Mouse (Mus musculus) liver (tissue): ENCODE data around the gene Ahcyl2.

Experiments used
- DNase-seq: peaks from one replicate; pipeline ENCODE4 v3.0.0-alpha.2; 2020; ENCODE audit warnings: mixed read lengths

Ahcyl2 gene

DNA sequence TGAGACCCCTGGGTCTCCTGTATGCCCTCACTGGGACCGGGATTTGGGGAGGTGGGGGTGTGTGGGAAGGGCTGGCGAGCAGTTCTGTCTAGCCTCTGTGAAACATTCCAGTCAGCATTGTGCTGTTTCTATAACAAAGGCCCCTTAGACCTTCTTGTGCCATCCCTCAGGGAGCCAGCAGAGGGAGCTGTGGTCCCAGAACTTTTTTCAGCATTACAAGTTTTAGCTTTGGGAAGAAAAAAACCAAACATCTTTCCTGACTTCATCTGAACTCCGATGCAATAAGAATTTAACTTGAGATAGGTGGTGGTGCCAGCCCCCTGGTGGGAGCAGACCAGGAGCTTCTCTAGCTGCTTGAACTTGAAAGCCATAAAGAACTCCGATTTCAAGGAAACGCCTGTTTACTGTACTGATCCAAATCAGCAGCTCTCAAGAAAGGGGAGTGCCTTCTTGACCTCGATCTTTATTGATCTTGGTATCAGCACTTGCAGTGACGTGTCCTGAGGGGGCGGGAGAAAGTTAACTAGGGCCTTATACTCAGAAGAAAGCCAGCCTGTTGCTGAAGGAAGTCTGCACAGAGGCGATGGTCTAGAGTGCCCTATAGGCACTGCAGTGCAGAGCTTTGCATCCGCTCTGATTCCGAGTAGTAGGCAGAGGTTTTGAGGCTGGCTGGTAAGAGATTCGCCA is 85.5 kb downstream of the Ahcyl2 start:
- DNase-seq, result peak; percentile 78

DNA sequence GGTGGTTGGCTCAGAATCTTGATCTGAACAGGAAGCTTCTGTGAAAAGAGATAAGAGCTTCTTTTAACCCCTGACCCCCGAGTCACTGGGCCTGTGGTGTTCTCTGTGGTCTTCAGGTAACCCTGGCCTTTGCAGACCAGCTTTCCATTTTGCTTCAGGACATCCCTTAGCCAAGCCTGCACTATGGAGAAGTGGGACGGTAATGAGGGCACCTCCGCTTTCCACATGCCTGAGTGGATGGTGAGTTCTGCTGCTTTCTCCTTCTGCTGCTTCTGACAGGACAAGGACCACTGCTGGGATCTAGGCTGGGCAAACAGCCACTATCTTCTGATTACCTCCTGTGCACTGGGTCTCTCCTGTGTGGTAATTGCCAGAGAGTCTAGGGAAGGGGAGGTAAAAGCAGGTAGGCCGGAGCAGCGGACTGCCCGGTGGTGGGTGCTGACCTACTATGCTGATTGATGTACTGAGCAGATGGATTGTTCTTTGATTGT is 86.1 kb downstream of the Ahcyl2 start:
- no peak for DNase-seq

DNA sequence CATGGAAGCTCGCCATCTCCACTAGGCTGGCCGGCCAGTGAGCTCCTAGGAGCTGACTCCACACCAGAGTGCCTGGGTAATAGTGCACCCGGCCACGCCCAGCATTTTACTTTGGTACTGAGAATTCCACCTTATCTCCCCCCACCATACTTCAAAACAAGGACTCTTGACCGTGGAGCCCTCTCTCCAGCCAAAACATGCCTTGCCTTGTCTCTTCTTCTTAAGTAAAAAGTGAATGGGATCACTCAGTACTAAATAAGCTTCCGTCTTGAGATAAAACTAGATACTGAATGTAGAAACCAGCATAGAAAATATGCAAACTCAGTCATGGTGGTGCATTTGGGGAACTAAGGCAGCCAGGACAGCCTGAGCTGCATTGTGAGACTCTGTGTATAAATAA is 90.8 kb downstream of the Ahcyl2 start:
- peak; percentile 88 for DNase-seq

DNA sequence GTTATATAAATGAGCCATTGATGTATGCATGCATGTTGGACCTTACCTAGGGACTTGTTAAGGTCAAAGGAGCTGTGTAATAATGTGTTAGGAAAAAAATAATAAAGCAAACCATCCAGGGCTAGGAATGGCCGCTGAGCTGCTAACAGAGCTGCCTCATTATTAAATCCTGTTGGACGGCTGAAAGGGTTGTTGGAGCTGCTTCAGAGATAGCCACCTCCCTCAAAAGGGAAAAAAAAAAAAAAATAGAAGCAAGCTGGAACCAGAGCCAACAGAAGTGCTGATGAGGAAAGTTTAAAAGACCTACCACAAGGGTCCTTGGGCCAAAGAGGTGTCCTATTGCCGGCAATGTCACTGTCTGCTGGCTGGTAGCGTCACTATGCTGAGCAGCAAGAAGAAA is 91.5 kb downstream of the Ahcyl2 start:
- DNase-seq, result no peak

DNA sequence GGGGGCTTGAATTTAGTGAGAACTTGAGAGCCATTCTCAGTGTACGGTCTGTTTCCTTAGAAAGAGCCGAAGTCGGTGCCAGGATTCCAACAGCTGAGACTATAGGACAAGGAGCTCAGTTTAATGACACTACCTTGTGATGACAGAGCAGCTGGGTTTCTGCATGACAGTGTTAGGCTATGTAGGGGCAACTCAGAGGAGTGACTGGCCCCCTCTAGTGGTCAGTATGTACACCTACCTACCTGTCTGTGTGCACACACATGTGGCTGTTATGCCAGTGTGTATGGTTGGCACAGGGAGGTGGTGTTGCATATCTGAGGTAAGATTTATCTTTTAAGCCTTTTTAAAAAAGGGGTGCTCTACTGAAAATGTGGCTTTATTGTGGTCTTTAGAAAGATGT is 92.4 kb downstream of the Ahcyl2 start:
- peak; percentile 68 for DNase-seq

DNA sequence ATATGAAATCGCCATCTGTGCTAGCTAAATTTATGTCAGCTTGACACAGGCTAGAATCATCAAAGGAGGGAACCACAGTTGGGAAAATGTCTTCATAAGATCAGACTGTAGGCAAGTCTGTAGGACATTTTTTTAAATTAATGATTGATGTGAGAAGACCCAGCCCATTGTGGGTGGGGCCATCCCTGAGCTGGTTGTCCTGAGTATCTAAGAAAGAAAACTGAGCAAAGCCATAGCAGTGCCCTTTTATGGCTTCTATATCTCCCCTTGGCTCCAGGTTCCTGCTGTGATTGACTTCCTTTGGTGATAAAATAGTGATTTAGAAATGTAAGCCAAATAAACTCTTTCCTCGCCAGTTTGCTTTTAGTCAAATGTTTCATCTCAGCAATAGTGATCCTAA is 97.1 kb downstream of the Ahcyl2 start:
- DNase-seq, result no peak

DNA sequence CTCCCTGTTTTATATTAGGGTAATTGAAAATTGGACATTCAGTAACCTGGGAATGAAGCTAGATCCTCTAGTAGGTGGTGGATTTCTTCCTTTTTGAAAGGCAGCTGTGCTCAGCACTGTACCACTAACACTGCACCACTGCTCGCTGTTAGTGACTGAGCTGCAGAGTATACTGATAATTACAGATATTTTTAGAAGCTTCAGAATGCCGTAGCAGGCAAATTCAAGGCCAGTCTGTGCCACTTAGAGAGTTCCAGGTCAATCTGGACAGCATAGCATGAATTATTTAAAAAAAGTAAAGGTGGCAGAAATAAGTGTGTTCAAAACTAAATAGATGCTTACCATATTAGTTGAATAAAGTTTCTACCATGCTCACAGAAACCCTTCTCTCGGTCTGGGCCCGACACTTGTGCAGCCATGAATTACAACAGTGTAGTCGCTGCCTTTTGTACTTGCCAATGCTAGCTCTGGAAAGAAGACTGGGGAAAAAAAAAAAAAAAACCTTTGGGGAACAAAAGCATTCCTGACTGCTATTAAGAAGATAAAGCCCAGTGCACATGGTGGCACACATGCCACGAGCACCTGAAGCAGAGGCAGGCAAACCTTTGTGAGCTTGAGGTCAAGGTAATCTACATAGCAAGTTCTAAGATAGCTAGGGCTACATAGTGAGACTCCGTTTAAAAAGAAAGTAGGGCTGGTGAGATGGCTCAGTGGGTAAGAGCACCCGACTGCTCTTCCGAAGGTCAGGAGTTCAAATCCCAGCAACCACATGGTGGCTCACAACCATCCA is 99.3 kb downstream of the Ahcyl2 start:
- DNase-seq, result no peak

DNA sequence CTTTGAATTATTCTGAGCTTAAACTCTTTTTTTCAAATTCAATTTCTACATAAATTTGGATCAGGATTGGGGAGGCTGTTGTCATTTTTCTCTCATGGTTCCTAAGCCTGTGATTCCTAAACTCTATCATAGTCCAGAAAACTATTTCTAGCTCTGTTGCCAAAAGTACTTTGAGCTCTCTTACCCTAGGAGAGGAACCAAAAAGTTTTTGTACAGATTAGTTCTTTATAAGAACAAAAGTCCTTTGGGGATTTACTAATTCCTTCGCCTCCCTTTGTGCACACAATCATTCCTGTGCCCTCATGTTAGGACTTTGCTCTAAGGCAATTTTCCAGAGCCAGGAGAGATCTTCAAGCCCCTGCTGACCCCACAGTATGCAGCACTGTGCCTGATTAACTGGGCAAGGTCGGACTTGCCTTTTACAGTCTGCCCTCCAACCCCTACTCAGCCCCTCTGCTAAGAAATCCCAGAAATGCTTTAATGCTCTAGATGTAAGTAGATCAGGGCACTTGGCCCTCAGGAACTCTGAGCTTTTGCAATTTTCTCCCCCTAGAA is 100.6 kb downstream of the Ahcyl2 start:
- no peak for DNase-seq

DNA sequence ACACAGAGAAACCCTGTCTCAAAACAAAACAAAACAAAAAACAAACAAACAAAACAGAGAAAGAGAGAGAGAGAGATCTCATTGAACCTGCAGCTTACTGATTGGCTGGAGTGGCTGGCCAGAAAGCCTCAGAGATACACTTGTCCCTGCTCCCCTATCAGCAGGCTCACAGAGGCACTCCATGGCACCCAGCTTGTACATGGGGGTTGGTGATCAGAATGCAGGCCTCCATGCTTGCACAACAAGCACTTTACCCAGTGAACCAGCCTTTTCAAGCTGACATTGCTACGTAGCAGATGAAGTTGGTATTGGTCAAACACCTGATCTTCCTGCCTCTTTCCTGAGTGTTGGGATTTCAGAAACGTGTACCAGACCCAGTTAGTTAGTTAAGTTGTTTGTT is 105.8 kb downstream of the Ahcyl2 start:
- DNase-seq, result peak; percentile 27

DNA sequence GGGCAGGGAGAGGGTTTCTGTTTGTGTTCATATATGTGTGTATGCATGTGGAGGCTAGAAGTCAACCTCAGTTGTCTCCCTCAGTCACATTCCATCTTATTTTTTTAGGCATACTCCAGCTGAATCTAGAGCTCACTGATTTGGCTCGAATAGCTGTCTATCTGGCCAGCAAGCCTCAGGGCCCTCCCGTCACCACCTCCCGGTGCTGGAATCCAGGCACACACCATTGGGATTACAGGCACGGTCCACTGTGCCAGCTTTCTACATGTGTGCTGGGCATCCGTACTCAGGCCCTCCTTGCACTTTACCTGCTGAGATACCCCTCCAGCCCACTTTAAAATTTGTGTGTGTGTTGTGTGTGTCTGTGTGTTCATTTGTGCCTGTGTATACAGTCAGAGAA is 107.8 kb downstream of the Ahcyl2 start:
- no peak for DNase-seq

DNA sequence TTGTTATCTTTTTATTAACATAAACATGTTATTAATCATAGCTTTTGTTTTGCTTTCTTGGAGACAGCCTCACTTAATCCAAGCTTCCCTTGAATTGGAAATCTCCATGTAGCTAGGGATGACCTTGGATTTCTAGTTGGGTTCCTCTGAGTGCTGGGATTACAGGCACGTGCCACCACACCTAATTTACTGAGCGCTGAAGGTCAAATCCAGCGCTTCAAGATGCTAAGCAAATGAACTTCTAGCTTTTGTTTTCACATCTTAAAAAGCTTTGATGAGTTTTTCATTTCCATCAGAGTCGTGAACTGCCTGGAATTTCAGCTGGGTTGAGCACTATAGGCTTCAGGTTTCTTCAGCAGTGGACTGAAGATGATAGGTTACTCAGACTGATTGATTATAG is 109.0 kb downstream of the Ahcyl2 start:
- no peak for DNase-seq

DNA sequence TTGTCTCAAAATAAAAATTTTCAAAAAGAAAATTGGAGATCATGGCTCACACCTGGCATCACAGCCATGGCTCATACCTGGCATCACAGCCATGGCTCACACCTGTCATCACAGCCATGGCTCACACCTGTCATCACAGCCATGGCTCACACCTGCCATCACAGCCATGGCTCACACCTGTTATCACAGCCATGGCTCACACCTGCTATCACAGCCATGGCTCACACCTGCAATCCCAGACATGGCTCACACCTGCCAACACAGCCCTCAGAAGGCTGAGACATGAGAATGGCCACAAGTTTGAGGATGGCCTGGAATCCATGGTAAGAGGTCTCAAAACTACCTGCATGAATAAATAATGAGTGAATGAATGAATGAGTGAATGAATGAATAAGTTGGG is 111.8 kb downstream of the Ahcyl2 start:
- no peak for DNase-seq

DNA sequence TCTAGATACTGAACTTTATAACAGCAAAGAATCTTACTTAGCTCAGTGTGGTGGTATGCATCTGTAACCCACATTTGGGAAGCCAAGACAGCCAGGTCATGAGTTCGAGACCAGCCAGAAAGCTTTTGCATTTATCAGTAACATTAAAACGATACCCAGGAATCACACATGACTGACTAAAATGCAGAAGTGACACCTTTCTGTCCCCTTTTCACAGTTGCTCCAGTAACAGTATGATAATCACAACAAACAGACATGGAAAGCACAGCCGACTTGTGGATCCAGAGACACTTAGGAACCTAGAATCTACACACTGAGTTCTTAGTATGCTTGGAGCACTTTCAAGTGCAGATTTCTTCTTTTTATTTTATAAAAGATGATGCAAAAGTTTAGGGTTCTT is 113.0 kb downstream of the Ahcyl2 start:
- DNase-seq, result no peak

DNA sequence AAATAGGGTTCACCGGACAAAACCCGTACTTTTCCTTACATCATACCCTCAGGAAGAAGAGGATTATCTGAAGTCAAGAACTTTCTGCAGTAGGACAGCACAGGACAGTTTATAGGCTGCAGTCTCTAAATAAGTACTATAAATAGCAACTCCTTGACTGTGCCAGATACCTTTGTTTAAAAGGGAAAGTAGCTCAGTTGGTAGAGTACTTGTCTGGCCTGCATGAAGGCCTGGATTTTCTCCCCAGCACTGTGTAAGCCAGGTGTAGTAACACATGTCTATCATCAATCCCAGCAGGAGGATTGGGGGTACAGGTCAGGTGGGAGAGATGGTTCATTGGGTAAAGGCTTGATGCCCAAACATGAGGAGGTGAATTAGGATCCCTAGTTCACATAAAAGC is 114.1 kb downstream of the Ahcyl2 start:
- DNase-seq, result no peak

DNA sequence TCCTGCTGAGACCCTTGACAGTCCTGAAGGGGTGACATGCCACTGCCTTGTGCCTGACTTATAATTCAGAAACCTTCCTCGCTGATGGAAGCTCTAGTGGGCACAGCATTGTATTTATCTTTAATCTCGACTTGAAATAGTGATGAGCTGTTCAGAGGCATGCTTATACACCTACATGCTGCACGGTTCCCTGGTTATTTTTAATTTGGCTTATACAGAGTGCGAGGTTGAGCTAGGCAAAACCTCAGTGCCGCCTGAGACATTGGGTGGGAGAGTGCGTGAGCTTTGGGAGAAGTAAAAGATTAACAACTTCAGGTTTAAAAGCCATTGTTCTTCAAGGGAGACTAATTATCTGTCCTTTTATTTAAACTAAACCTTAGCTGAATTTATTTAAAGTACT is 115.1 kb downstream of the Ahcyl2 start:
- no peak for DNase-seq

DNA sequence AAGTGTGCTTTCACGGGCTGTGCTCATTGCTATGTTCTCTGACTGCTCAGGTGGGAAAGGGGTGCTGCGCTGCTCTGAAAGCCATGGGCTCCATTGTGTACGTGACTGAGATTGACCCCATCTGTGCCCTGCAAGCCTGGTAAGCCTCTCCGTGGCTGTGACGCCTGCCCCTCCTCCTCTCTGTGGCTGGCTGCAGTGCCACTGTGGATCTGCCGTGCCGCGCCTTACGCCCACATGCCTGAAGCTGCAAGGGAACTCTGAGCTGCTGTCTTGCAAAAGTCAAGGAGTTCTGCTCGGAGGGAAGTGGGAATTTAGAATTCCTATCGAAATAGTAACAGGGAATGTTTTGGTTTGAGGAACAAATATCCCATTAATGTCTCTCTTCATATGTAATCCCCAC is 123.3 kb downstream of the Ahcyl2 start:
- DNase-seq, result no peak

DNA sequence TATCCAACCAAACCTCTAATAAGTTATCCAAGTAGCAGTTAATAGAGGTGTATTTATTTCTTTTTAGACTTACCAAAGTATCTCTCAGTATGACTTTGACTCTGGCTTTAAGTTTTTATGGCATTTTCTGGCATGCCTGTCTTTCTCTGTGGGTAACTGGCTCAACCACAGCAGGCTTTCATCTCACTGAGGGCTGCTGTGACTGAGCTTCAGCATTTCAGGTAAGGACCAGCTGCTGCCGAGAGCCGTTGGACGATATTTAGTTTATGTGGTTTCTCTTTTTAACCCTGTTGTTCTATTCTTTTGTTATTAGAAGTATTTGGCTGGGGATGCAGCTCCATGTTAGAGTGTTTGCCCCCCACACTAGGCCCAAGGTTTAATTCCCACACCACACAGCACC is 129.2 kb downstream of the Ahcyl2 start:
- DNase-seq, result no peak

DNA sequence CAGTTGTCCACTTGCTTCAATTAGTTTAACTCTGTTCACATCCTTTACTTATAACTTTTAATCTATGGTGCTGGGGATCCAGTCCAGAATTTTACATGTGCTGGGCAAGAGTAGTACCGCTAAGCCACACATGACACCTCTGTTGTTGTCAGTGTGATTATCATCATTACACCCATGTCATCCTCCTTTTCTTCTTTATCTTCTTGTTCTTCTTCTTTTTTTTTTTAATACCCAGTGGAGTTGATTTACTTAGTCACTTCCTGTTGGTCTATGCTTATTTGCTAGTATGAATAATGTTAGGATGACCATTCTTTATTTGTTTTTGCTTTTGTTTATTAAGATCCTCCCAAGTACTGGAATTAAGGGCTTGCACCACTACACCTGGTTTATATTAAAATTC is 133.6 kb downstream of the Ahcyl2 start:
- no peak for DNase-seq

DNA sequence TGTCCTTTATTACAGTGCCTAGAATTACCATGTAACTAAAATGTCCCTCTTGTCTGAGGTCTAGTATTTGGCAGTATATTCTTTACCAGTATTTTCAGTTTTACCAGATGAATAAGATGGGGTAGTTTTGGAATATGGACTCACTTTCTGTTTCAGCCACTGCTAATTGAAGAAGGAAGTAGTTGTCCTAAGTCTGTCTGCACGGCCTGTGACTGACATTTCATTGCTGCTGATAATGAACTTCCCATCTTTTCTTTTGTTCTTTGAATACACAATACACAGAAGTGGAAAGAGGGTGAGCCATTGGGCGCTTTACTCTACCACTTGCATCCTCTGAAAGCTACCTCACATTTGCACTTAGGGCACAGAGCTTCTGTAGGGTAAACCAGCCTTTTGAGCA is 134.4 kb downstream of the Ahcyl2 start:
- no peak for DNase-seq

DNA sequence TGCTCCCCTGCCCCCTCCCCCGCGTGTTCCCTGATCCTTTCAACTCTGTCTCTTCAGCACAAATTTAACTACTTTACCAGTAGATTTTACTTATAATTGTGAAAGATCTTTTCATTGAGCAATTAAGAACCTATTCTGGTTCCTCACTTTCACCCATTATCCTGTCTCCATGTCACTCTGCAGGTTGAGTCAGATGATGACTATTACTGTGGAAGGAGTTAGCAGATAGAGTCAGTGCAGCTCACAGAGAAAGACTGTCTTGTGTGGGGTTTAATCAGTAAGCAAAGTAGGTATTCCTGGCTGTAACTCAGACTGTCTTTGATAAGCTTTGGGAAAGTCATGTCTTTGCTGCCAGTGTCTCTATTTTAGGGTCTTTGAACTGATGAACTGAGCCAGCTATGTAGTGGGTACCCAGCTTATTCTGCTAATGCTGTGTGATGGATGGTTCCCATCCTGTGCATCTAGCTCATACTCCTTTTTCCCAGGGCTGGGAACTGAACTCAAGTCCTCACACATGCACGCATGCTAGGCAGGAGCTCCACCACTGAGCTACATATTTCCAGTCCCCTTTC is 135.6 kb downstream of the Ahcyl2 start:
- no peak for DNase-seq

DNA sequence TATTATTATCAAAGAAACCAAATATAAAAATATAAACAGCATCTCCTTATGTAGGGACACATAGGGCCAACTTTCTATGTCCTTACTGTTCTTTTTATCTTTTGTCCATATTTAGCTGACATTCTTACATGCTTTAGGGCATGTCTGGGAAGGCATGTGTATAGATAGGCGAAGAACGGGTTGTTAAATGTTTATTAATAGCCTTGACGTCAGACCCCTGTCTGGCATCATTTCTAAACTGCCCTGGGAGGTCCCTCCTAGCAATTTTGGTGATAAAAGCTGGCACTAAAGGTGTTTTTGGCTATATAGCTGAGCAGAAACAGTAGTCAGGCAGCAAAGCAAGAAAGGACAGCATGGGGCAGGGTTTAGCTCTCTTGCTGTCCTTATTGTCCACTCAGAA is 136.5 kb downstream of the Ahcyl2 start:
- DNase-seq, result no peak

DNA sequence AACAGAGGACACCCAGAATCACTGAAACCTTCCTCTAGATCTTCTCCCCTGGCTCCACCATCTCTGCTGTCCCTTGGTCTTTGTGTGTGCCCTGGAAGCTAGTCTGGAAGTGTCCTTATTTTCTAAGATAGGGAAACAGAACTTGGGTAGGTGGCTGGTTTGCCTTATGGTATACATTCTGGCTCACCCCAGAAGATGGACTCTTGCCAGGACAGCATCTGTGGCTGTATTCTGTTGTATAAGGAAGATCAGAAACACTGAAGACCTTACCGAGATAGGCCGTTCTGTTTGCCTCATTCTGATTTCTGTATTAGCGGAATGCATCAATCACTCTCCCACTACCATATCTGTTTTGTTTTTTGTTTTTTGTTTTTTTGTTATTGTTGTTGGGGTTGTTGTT is 142.8 kb downstream of the Ahcyl2 start:
- DNase-seq, result no peak

DNA sequence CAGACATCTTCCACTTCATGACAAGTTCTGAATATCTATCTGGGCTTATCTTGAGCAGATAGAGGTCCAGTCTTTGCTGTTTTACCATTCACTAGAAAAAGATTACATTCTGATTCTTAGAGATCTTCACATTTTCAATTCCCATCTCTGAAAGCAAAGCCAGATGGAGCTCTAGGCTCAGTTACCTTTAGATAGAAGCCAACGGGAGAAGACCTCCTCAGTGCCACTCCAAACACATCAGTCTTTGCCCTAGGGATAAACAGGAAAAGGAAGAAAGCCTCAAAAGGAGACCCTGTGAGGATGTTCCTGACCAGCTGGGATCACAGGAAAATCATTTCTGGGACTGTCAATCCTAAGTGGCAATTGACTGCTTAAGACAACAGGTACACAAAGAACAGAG is 145.9 kb downstream of the Ahcyl2 start:
- DNase-seq, result no peak

DNA sequence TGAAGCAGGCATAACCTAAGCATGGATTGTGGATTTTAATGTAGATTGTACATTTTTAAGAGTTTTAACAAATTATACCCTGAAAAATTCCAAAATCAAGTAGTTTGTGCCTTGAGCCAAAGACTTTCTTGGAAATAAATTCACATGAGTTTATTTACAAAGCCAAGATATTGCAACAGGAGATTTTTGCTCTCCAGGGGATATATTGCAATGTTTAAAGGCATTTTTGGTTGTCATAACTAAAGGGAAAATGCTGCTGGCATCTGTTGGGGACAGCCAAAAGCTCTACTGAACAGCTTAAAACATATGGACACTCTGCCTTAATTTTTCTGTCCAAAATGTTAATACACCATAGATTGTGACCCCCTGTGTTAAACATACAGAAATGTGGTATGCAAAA is 146.3 kb downstream of the Ahcyl2 start:
- DNase-seq, result no peak
